Mouse (Mus musculus) embryonic fibroblast, embryonic 13.5 days (primary cell): ENCODE data around the gene Vmn2r29.
"Not testable (repeated sequence)": the region's sequence is repeated elsewhere in the genome, so short reads cannot be mapped to it uniquely, and the experiment has no call there.

ENCODE experiments used
- CTCF ChIP-seq: IDR thresholded peaks from 2 replicates; pipeline ENCODE4 v1.5.1; 2011; ENCODE audit warnings: mild to moderate bottlenecking, control low read depth, low read length, moderate library complexity, borderline replicate concordance; ENCODE audit not compliant: insufficient read depth
- POLR2A ChIP-seq: IDR thresholded peaks from 2 replicates; pipeline ENCODE4 v1.6.1; 2011; ENCODE audit warnings: low read depth, mild to moderate bottlenecking, control low read depth, low read length, moderate library complexity

DNA sequence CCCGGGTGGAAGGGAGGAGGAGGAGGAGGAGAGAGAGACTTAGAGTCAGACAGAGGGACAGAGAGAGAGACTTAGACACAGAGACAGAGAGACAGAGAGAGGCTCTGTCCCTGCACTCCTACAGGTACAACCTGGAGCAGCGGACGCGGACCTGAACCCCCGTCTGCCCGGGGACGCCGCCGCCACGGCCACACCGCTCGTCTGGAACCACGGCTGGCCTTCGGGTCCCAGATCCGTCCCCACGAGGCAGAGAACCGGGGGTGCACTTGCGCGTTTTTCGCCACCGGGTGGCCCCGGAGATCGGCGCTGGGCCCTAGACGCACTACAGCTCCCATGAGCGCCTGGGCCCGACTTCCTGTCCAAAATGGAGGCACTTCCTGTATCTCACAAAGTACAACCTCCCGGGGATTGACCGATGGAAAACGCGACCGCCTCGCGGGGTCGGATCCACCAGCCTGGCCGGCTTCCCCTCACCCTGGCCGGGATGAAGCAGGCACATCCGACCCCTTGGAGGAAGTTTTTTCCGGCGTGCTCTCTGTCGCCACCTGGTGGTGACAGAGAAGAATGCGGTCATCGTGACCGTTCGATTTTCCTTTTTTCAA lies 30.9 kb upstream of the Vmn2r29 start, which contains the start of gene Gm45844:
- TF ChIP-seq POLR2A, result not testable (repeated sequence)
- peak; percentile 62 for TF ChIP-seq CTCF
